Mouse (Mus musculus): ENCODE measurements at regions not wholly inside any gene's neighbourhood (a gene's known extent, or its start where the extent isn't known, plus 50 kb on each side); places are given as distances from the start of the nearest gene placed in this dataset.

GRCm38 (mm10) chr13:60507611-60508010 lies 94.1 kb upstream of the Dapk1 start:
- 83% methylated on average over 3 of the region's 3 CpGs for WGBS (ENCODE audit: insufficient replicate concordance)
- no peak overlapping the region for H3K27ac ChIP-seq (ENCODE audit: low read depth)
- no peak overlapping the region for H3K4me3 ChIP-seq (ENCODE audit: low read depth, low read length)
- no peaks in the 10 kb centered on the region for H3K9me3 ChIP-seq (ENCODE audit: low read length)
- peaks cover 7% of the 10 kb centered on the region; the same call in 1 of the 2 replicates for H3K4me1 ChIP-seq (ENCODE audit: insufficient read depth)
- no peak overlapping the region for H3K4me2 ChIP-seq (ENCODE audit: low read depth, low read length)
- no peaks in the 10 kb centered on the region for H3K27me3 ChIP-seq (ENCODE audit: insufficient read depth, low read length)
- no peak for ATAC-seq
- H3K9ac ChIP-seq (replicated peaks) = no peak overlapping the region
- no peak for TF ChIP-seq CTCF (IDR thresholded peaks at IDR 0.05; ENCODE audit: low read depth)
- TF ChIP-seq EP300 (IDR thresholded peaks at IDR 0.05; ENCODE audit: low read depth) = no peak
- H3K36me3 ChIP-seq (replicated peaks; ENCODE audit: insufficient read depth, low read length) = no peaks in the 10 kb centered on the region
- no peak for DNase-seq

GRCm38 (mm10) chr13:60508054-60508453 lies 93.7 kb upstream of the Dapk1 start:
- ATAC-seq = no peak; the same call in 1 of the 2 replicates
- 55% methylated on average over 4 of the region's 4 CpGs for WGBS (ENCODE audit: insufficient replicate concordance)
- H3K4me3 ChIP-seq (ENCODE audit: low read depth, low read length) = no peak overlapping the region
- no peaks in the 10 kb centered on the region for H3K36me3 ChIP-seq (replicated peaks; ENCODE audit: insufficient read depth, low read length)
- no peaks in the 10 kb centered on the region for H3K27me3 ChIP-seq (ENCODE audit: insufficient read depth, low read length)
- no peak overlapping the region for H3K27ac ChIP-seq (ENCODE audit: low read depth)
- no peak for DNase-seq
- TF ChIP-seq CTCF (IDR thresholded peaks at IDR 0.05; ENCODE audit: low read depth) = no peak
- TF ChIP-seq EP300 (IDR thresholded peaks at IDR 0.05; ENCODE audit: low read depth) = no peak; the same call in 1 of the 2 replicates
- no peak overlapping the region for H3K9ac ChIP-seq (replicated peaks)
- H3K4me1 ChIP-seq (ENCODE audit: insufficient read depth) = peaks cover 7% of the 10 kb centered on the region; the same call in 1 of the 2 replicates
- H3K4me2 ChIP-seq (ENCODE audit: low read depth, low read length) = no peak overlapping the region
- no peaks in the 10 kb centered on the region for H3K9me3 ChIP-seq (ENCODE audit: low read length)

GRCm38 (mm10) chr13:60508856-60509255 lies 92.9 kb upstream of the Dapk1 start:
- Histone ChIP-seq H3K4me1 (ENCODE audit: insufficient read depth) (peaks cover 7% of the 10 kb centered on the region; the same call in 1 of the 2 replicates), H3K27me3 (ENCODE audit: insufficient read depth, low read length) (no peaks in the 10 kb centered on the region), H3K27ac (ENCODE audit: low read depth) (no peak overlapping the region), H3K4me3 (ENCODE audit: low read depth, low read length) (no peak overlapping the region), H3K9me3 (ENCODE audit: low read length) (no peaks in the 10 kb centered on the region), H3K9ac (replicated peaks) (no peak overlapping the region), H3K36me3 (replicated peaks; ENCODE audit: insufficient read depth, low read length) (no peaks in the 10 kb centered on the region), H3K4me2 (ENCODE audit: low read depth, low read length) (no peak overlapping the region)
- TF ChIP-seq EP300 (IDR thresholded peaks at IDR 0.05; ENCODE audit: low read depth) (no peak), CTCF (IDR thresholded peaks at IDR 0.05; ENCODE audit: low read depth) (no peak)
- WGBS (ENCODE audit: insufficient replicate concordance) = 72% methylated on average over 5 of the region's 5 CpGs
- ATAC-seq (no peak), DNase-seq (no peak)

DNA sequence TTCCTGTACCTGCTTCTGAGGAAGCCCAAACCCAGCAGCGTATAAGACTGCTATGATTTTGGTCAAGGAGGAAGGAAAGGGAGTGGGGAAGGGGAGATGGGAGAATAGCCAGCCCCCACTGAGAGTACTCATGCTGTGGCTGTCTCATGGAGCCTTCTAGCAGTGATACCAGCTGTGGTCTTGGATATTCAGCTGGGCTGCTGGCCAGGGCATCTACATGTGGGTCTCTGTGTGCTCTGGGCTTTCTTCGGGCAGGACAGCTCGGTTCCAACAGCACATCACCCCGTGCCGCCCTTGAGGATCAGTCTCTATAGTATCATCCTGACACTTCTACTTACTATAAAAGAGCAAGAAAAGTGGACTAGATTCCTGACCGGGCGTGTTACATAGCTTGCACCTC lies 90.6 kb upstream of the Dapk1 start:
- no peak for DNase-seq
- Histone ChIP-seq H3K27me3 (ENCODE audit: insufficient read depth, low read length) (no peaks in the 10 kb centered on the region), H3K9me3 (ENCODE audit: low read length) (no peaks in the 10 kb centered on the region), H3K4me2 (ENCODE audit: low read depth, low read length) (no peak overlapping the region), H3K4me1 (ENCODE audit: insufficient read depth) (peaks cover 7% of the 10 kb centered on the region; the same call in 1 of the 2 replicates), H3K36me3 (replicated peaks; ENCODE audit: insufficient read depth, low read length) (no peaks in the 10 kb centered on the region), H3K9ac (replicated peaks) (no peak overlapping the region), H3K27ac (ENCODE audit: low read depth) (no peak overlapping the region), H3K4me3 (ENCODE audit: low read depth, low read length) (no peak overlapping the region)
- ATAC-seq = no peak
- WGBS (ENCODE audit: insufficient replicate concordance) = 66% methylated on average over 7 of the region's 7 CpGs
- TF ChIP-seq EP300 (IDR thresholded peaks at IDR 0.05; ENCODE audit: low read depth) (no peak), CTCF (IDR thresholded peaks at IDR 0.05; ENCODE audit: low read depth) (no peak)

GRCm38 (mm10) chr13:60511628-60512027 lies 90.1 kb upstream of the Dapk1 start:
- WGBS (ENCODE audit: insufficient replicate concordance) = 77% methylated on average over 8 of the region's 8 CpGs
- Histone ChIP-seq H3K36me3 (replicated peaks; ENCODE audit: insufficient read depth, low read length) (no peaks in the 10 kb centered on the region), H3K4me1 (ENCODE audit: insufficient read depth) (peaks cover 7% of the 10 kb centered on the region; the same call in 1 of the 2 replicates), H3K9ac (replicated peaks) (no peak overlapping the region), H3K27ac (ENCODE audit: low read depth) (no peak overlapping the region), H3K9me3 (ENCODE audit: low read length) (no peaks in the 10 kb centered on the region), H3K27me3 (ENCODE audit: insufficient read depth, low read length) (no peaks in the 10 kb centered on the region), H3K4me2 (ENCODE audit: low read depth, low read length) (no peak overlapping the region), H3K4me3 (ENCODE audit: low read depth, low read length) (no peak overlapping the region)
- TF ChIP-seq CTCF (IDR thresholded peaks at IDR 0.05; ENCODE audit: low read depth) = no peak
- no peak for TF ChIP-seq EP300 (IDR thresholded peaks at IDR 0.05; ENCODE audit: low read depth)
- no peak for ATAC-seq
- DNase-seq = no peak

- Histone ChIP-seq H3K9me3 (ENCODE audit: low read length) (no peaks in the 10 kb centered on the region), H3K4me3 (ENCODE audit: low read depth, low read length) (no peak overlapping the region), H3K4me2 (ENCODE audit: low read depth, low read length) (no peak overlapping the region), H3K27ac (ENCODE audit: low read depth) (no peak overlapping the region), H3K4me1 (ENCODE audit: insufficient read depth) (no peaks in the 10 kb centered on the region), H3K27me3 (ENCODE audit: insufficient read depth, low read length) (no peaks in the 10 kb centered on the region), H3K36me3 (replicated peaks; ENCODE audit: insufficient read depth, low read length) (no peaks in the 10 kb centered on the region), H3K9ac (replicated peaks) (no peak overlapping the region)
- DNase-seq = no peak
- WGBS (ENCODE audit: insufficient replicate concordance) = 77% methylated on average over 7 of the region's 7 CpGs
- no peak for ATAC-seq
- no peak for TF ChIP-seq EP300 (IDR thresholded peaks at IDR 0.05; ENCODE audit: low read depth)
- no peak for TF ChIP-seq CTCF (IDR thresholded peaks at IDR 0.05; ENCODE audit: low read depth)
These were observed 88.0 kb upstream of the Dapk1 start for GRCm38 (mm10) chr13:60513756-60514155.

DNA sequence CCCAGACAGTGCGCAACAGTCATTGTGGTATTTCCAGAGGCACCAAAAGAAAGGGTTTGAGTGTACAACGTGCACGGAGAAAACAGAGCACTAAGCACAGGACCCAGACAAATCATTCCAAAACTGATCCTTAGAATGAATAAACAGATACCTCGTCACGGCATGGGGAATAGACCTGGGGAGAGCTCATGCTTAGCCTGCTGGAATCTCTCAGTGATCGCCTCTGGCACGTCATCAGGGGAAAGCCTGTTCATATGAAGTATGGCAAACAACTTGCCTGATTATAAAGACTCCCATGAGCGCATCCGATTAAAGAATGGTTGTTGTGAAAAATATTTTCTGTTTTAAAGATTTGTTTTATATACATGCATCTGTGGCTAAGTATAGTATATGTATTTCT lies 86.9 kb upstream of the Dapk1 start:
- H3K27ac ChIP-seq (ENCODE audit: low read depth) = no peak overlapping the region
- TF ChIP-seq CTCF (IDR thresholded peaks at IDR 0.05; ENCODE audit: low read depth) (no peak), EP300 (IDR thresholded peaks at IDR 0.05; ENCODE audit: low read depth) (no peak)
- no peak overlapping the region for H3K4me3 ChIP-seq (ENCODE audit: low read depth, low read length)
- no peaks in the 10 kb centered on the region for H3K27me3 ChIP-seq (ENCODE audit: insufficient read depth, low read length)
- H3K4me2 ChIP-seq (ENCODE audit: low read depth, low read length) = no peak overlapping the region
- no peaks in the 10 kb centered on the region for H3K9me3 ChIP-seq (ENCODE audit: low read length)
- DNase-seq (no peak), ATAC-seq (no peak)
- 82% methylated on average over 9 of the region's 9 CpGs for WGBS (ENCODE audit: insufficient replicate concordance)
- H3K9ac ChIP-seq (replicated peaks) = no peak overlapping the region
- H3K36me3 ChIP-seq (replicated peaks; ENCODE audit: insufficient read depth, low read length) = no peaks in the 10 kb centered on the region
- no peaks in the 10 kb centered on the region for H3K4me1 ChIP-seq (ENCODE audit: insufficient read depth)

Measured in liver, postnatal 0 days (tissue).